Mouse (Mus musculus) neural tube, embryonic 13.5 days (tissue): Measurements from ENCODE around the gene Slco1c1. TPM values are rescaled to one million over a fixed set of nuclear protein-coding genes. Genes with fewer than 3 reads are reported as not detected.

Experiments
- ATAC-seq: fragments of 200-750 bp; cut with Nextera tagmentation; 2 replicates; pipeline ENCODE4 v1.8.0; 2017; ENCODE audit warnings: low read depth, mild to moderate bottlenecking, moderate TSS enrichment, moderate library complexity
- H3K27ac ChIP-seq: fragments of 300-500 bp; sonication (generic); replicated peaks from 2 replicates; pipeline ENCODE4 v1.5.1; 2015; ENCODE audit warnings: moderate library complexity, mild to moderate bottlenecking, inconsistent platforms
- H3K27me3 ChIP-seq: fragments of 300-500 bp; sonication (generic); 2 replicates; pipeline ENCODE4 v1.6.1; 2015; ENCODE audit warnings: mild to moderate bottlenecking, inconsistent platforms
- H3K36me3 ChIP-seq: fragments of 300-500 bp; sonication (generic); 2 replicates; pipeline ENCODE4 v1.6.1; 2015; ENCODE audit warnings: mild to moderate bottlenecking, inconsistent platforms
- H3K4me1 ChIP-seq: fragments of 300-500 bp; sonication (generic); replicated peaks from 2 replicates; pipeline ENCODE4 v1.6.1; 2015; ENCODE audit warnings: inconsistent platforms
- H3K4me2 ChIP-seq: fragments of 300-500 bp; sonication (generic); 2 replicates; pipeline ENCODE4 v1.6.1; 2015; ENCODE audit warnings: inconsistent platforms, mild to moderate bottlenecking, moderate library complexity
- H3K4me3 ChIP-seq: fragments of 300-500 bp; sonication (generic); 2 replicates; pipeline ENCODE4 v1.5.1; 2015; ENCODE audit warnings: mild to moderate bottlenecking, inconsistent platforms
- H3K9ac ChIP-seq: fragments of 300-500 bp; sonication (generic); 2 replicates; pipeline ENCODE4 v1.6.1; 2015; ENCODE audit warnings: moderate library complexity, mild to moderate bottlenecking, inconsistent platforms
- H3K9me3 ChIP-seq: fragments of 300-500 bp; sonication (generic); 2 replicates; pipeline ENCODE4 v1.6.1; 2016; ENCODE audit warnings: inconsistent platforms
- WGBS: fragments of 180-500 bp; shearing (Covaris S2); methylation state at CpG from one replicate; pipeline ENCODE4 v1.1.7; 2015; 5-methylcytosine and 5-hydroxymethylcytosine counted together
- polyA plus RNA-seq: library from polyadenylated mRNA; unstranded; fragments of >200 nt; fragmentation: Nextera tagmentation; extraction: Ambion mirVana; gene quantifications from 2 replicates; pipeline ENCODE4 v1.2.1, GENCODE M21; 2015

Gene Slco1c1
- polyA plus RNA-seq, 1 experiment from 2014 or later = 7.5 TPM

DNA sequence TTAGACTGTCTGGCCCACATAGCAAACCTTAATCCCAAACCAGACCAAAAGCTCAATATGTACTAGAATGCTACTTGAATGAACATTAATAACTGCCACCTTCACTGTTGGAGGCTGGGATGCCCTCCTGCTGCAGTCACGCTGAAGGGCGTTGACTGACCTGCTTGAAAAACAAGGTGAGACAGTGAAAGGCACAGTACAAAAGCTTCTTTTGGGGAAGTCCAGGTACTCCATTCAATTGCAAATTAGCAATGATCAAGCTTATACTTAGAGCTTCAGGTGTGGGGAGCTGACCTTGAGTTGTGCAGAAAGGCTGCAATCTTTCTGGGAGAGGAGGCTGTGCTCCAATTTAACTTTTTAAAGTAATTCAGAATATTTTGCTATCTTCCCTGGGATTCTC, 72.9 kb downstream of the Slco1c1 start:
- Histone ChIP-seq H3K27ac (no peak overlapping the region), H3K9ac (no peak overlapping the region), H3K4me2 (no peak overlapping the region), H3K9me3 (peaks cover 10% of the 10 kb centered on the region), H3K27me3 (no peaks in the 10 kb centered on the region), H3K4me1 (no peaks in the 10 kb centered on the region), H3K4me3 (no peak overlapping the region), H3K36me3 (no peaks in the 10 kb centered on the region)
- no peak for ATAC-seq
- 97% methylated on average over 2 of the region's 2 CpGs for WGBS

GRCm38 (mm10) chr6:141600940-141601339, 76.8 kb downstream of the Slco1c1 start:
- H3K27me3 ChIP-seq = no peaks in the 10 kb centered on the region
- H3K36me3 ChIP-seq = no peaks in the 10 kb centered on the region
- no peak for ATAC-seq
- 71% methylated on average over 9 of the region's 9 CpGs for WGBS
- H3K27ac ChIP-seq = no peak overlapping the region
- H3K4me1 ChIP-seq = no peaks in the 10 kb centered on the region
- no peak overlapping the region for H3K4me3 ChIP-seq
- H3K9ac ChIP-seq = no peak overlapping the region
- peaks cover 10% of the 10 kb centered on the region for H3K9me3 ChIP-seq
- no peak overlapping the region for H3K4me2 ChIP-seq

DNA sequence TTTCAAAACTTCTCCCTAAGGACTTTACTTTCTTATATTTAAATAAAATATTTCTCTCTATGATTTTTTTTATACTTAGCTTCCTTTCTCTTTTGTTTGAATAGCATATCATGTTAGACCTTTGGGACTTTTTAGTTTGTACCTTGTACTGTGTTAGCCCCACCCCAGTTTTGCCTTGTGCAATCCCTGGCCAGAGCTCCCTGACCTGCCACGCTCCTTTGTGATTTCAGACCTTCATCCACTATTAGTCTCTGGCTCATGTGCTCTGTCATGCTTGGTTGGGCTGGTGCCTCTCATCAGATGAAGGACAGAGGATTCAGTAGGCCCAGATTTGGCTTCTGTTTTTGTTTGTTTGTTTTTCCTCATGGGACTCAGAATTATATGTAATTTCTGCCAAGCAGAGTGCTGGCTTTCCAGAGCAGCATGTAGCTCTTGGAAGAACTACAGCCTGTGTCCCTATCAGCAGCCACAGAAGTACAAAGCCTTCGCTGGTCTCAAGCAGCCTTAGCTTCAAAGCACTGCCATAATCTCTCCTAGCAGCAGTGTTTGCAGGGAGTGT, 86.6 kb downstream of the Slco1c1 start:
- ATAC-seq = no peak
- Histone ChIP-seq H3K4me1 (no peaks in the 10 kb centered on the region), H3K9me3 (no peaks in the 10 kb centered on the region), H3K4me2 (no peak overlapping the region), H3K27me3 (no peaks in the 10 kb centered on the region), H3K36me3 (no peaks in the 10 kb centered on the region), H3K9ac (no peak overlapping the region), H3K27ac (no peak overlapping the region), H3K4me3 (no peak overlapping the region)
- 73% methylated on average over 2 of the region's 2 CpGs for WGBS

- Histone ChIP-seq H3K9me3 (no peaks in the 10 kb centered on the region), H3K4me3 (no peak overlapping the region), H3K36me3 (no peaks in the 10 kb centered on the region), H3K9ac (no peak overlapping the region), H3K4me1 (no peaks in the 10 kb centered on the region), H3K4me2 (no peak overlapping the region), H3K27me3 (no peaks in the 10 kb centered on the region), H3K27ac (no peak overlapping the region)
- ATAC-seq = no peak
Measured at GRCm38 (mm10) chr6:141614017-141614416, 89.8 kb downstream of the Slco1c1 start.

GRCm38 (mm10) chr6:141615348-141615747, 91.2 kb downstream of the Slco1c1 start:
- no peak for ATAC-seq
- no peak overlapping the region for H3K4me3 ChIP-seq
- no peak overlapping the region for H3K27ac ChIP-seq
- no peak overlapping the region for H3K9ac ChIP-seq
- WGBS = 91% methylated on average over 3 of the region's 3 CpGs
- H3K27me3 ChIP-seq = no peaks in the 10 kb centered on the region
- no peaks in the 10 kb centered on the region for H3K36me3 ChIP-seq
- no peak overlapping the region for H3K4me2 ChIP-seq
- no peaks in the 10 kb centered on the region for H3K4me1 ChIP-seq
- H3K9me3 ChIP-seq = no peaks in the 10 kb centered on the region

Other genes starting within 250 kb of the Slco1c1 start
- not detected in 2 replicates for gene Slco1b2, start 105.2 kb downstream of the Slco1c1 start, polyA plus RNA-seq
- not detected in 2 replicates for gene Gm5724, start 249.4 kb downstream of the Slco1c1 start, polyA plus RNA-seq